Mouse (Mus musculus) erythroblast, adult 5-6 weeks (primary cell): ENCODE results near the gene Car11. TPM values are rescaled to one million over a fixed set of nuclear protein-coding genes. Genes with fewer than 3 reads are reported as not detected.

Experiments
- ATAC-seq: replicated peaks from 2 replicates; pipeline ENCODE4 v1.8.0; 2016; ENCODE audit warnings: moderate number of reproducible peaks, mild to moderate bottlenecking, moderate TSS enrichment, inconsistent platforms; ENCODE audit not compliant: poor library complexity, low FRiP score, severe bottlenecking
- total RNA-seq, 2 experiments: library from RNA; stranded (forward) in 1 of 2; stranded (reverse) in 1 of 2; fragments of 150-400 nt in 1 of 2; fragments of 200-764, 138-1000 nt in 1 of 2; gene quantifications; 2 replicates each; pipeline versions ENCODE4 v1.2.3 to v1.2.4; 2015 to 2017; ENCODE audit warnings: low replicate concordance in 2 of 2

Car11 gene
- total RNA-seq, 2 experiments from 2014 or later: not detected

- ATAC-seq: no peak
Observed at GRCm38 (mm10) chr7:45720413-45721233, 21.0 kb downstream of the Car11 start, which contains the start of gene Fam83e. Gene Fam83e (plus strand): TSS chr7:45721212.

GRCm38 (mm10) chr7:45721234-45721571, 21.6 kb downstream of the Car11 start:
- no peak for ATAC-seq

- ATAC-seq: no peak
Observed at GRCm38 (mm10) chr7:45721642-45722347, 22.2 kb downstream of the Car11 start.

GRCm38 (mm10) chr7:45722348-45722713, 22.7 kb downstream of the Car11 start:
- ATAC-seq: no peak

- no peak for ATAC-seq
Observed at GRCm38 (mm10) chr7:45723301-45723700, 23.7 kb downstream of the Car11 start.

GRCm38 (mm10) chr7:45723781-45724180, 24.1 kb downstream of the Car11 start:
- no peak for ATAC-seq

GRCm38 (mm10) chr7:45725151-45725550, 25.5 kb downstream of the Car11 start:
- no peak for ATAC-seq

- ATAC-seq: no peak
Observed at GRCm38 (mm10) chr7:45725713-45726112, 26.1 kb downstream of the Car11 start, which contains the start of gene Spaca4. Gene Spaca4 (minus strand): TSS chr7:45725813.

- no peak for ATAC-seq
Observed at GRCm38 (mm10) chr7:45726419-45726818, 26.8 kb downstream of the Car11 start.

GRCm38 (mm10) chr7:45727625-45728024, 28.0 kb downstream of the Car11 start:
- ATAC-seq: no peak

GRCm38 (mm10) chr7:45730727-45731431, 31.2 kb downstream of the Car11 start:
- no peak for ATAC-seq

- no peak for ATAC-seq
Observed at GRCm38 (mm10) chr7:45733477-45733876, 33.8 kb downstream of the Car11 start.

- ATAC-seq: peak; percentile 91
Observed at GRCm38 (mm10) chr7:45739162-45739763, 39.6 kb downstream of the Car11 start.

- ATAC-seq: no peak
Observed at GRCm38 (mm10) chr7:45739820-45740219, 40.2 kb downstream of the Car11 start.

GRCm38 (mm10) chr7:45741308-45741707, 41.7 kb downstream of the Car11 start:
- no peak for ATAC-seq

GRCm38 (mm10) chr7:45741777-45742176, 42.1 kb downstream of the Car11 start:
- no peak for ATAC-seq

GRCm38 (mm10) chr7:45742338-45742737, 42.7 kb downstream of the Car11 start:
- no peak for ATAC-seq

GRCm38 (mm10) chr7:45744387-45744786, 44.7 kb downstream of the Car11 start:
- no peak for ATAC-seq

- no peak for ATAC-seq
Observed at GRCm38 (mm10) chr7:45746518-45746917, 46.9 kb downstream of the Car11 start.

- ATAC-seq: no peak
Observed at GRCm38 (mm10) chr7:45747450-45747849, 47.8 kb downstream of the Car11 start.
